Mouse (Mus musculus): ENCODE data around the gene P2rx7.
A peak's percentile ranks its signal among the peaks of the same experiment; 100 is the strongest.

P2rx7 gene

GRCm38 (mm10) chr5:122693431-122694207 lies 49.9 kb downstream of the P2rx7 start:
- peak; percentile 78 for DNase-seq

- DNase-seq: no peak
These were observed 51.8 kb downstream of the P2rx7 start for GRCm38 (mm10) chr5:122695516-122695915.

- DNase-seq: peak; percentile 94
These were observed 54.5 kb downstream of the P2rx7 start for GRCm38 (mm10) chr5:122698041-122698700.

- DNase-seq: no peak
These were observed 55.0 kb downstream of the P2rx7 start for GRCm38 (mm10) chr5:122698701-122699060.

- DNase-seq: no peak
These were observed 56.6 kb downstream of the P2rx7 start for GRCm38 (mm10) chr5:122700109-122700836.

- no peak for DNase-seq
These were observed 57.1 kb downstream of the P2rx7 start for GRCm38 (mm10) chr5:122700837-122701212.

GRCm38 (mm10) chr5:122702156-122702555 lies 58.4 kb downstream of the P2rx7 start:
- peak; percentile 95 for DNase-seq

GRCm38 (mm10) chr5:122703574-122703973 lies 59.9 kb downstream of the P2rx7 start:
- no peak for DNase-seq

- DNase-seq: no peak
These were observed 60.9 kb downstream of the P2rx7 start for GRCm38 (mm10) chr5:122704571-122704970.

- no peak for DNase-seq
These were observed 61.5 kb downstream of the P2rx7 start for GRCm38 (mm10) chr5:122705174-122705573.

- DNase-seq: no peak
These were observed 63.2 kb downstream of the P2rx7 start for GRCm38 (mm10) chr5:122706917-122707275.

- DNase-seq: peak; percentile 99
These were observed 63.8 kb downstream of the P2rx7 start, which contains the start of gene P2rx4 for GRCm38 (mm10) chr5:122707276-122708181. Gene P2rx4 (plus strand): TSS chr5:122707544.

GRCm38 (mm10) chr5:122708819-122709218 lies 65.1 kb downstream of the P2rx7 start:
- peak; percentile 53 for DNase-seq

- DNase-seq: peak; percentile 80
These were observed 72.0 kb downstream of the P2rx7 start for GRCm38 (mm10) chr5:122715723-122716122.

- no peak for DNase-seq
These were observed 73.1 kb downstream of the P2rx7 start for GRCm38 (mm10) chr5:122716793-122717192.

GRCm38 (mm10) chr5:122718400-122718799 lies 74.7 kb downstream of the P2rx7 start:
- DNase-seq: no peak

GRCm38 (mm10) chr5:122719168-122719567 lies 75.5 kb downstream of the P2rx7 start:
- DNase-seq: no peak

- no peak for DNase-seq
These were observed 81.7 kb downstream of the P2rx7 start for GRCm38 (mm10) chr5:122725453-122725852.

GRCm38 (mm10) chr5:122726068-122726467 lies 82.4 kb downstream of the P2rx7 start:
- DNase-seq: no peak

GRCm38 (mm10) chr5:122726595-122726994 lies 82.9 kb downstream of the P2rx7 start:
- DNase-seq: no peak

GRCm38 (mm10) chr5:122727096-122727495 lies 83.4 kb downstream of the P2rx7 start:
- DNase-seq: no peak

- no peak for DNase-seq
These were observed 87.1 kb downstream of the P2rx7 start for GRCm38 (mm10) chr5:122730776-122731175.

GRCm38 (mm10) chr5:122731321-122731720 lies 87.6 kb downstream of the P2rx7 start:
- DNase-seq: peak; percentile 96

Measured in heart, adult 11 months (tissue).